Mouse (Mus musculus): ENCODE measurements around the gene Ythdf1. TPM values are rescaled to one million over a fixed set of nuclear protein-coding genes. Genes with fewer than 3 reads are reported as not detected.

Ythdf1 gene
- polyA plus RNA-seq, 1 experiment = 33.9 TPM

DNA sequence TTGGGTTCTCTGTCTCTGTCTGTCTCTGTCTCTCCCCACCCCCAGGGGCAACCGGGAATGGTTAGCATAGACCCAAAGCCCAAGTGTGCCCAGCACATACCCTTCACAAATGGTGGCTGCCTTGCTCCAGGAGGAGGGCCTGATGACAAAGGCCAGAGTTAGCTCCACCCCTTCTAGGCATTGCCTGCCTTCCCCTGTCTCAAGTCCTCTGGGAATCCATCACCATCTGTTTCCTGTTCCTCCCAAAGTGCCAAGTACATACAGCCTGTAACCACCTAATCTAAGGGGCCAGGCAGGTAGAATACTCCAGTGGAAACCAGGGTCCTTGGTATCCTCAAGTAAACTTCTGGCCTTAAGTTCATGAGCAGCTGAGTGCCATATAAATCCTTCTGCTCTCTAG, 11.7 kb upstream of the Ythdf1 start:
- Histone ChIP-seq H3K27ac (ENCODE audit: insufficient read depth, low read depth, low read length) (no peak overlapping the region), H3K4me3 (ENCODE audit: insufficient read depth, low read depth, low read length) (no peak overlapping the region), H3K27me3 (replicated peaks; ENCODE audit: control insufficient read depth, insufficient read depth, low read length) (no peaks in the 10 kb centered on the region), H3K4me1 (ENCODE audit: control insufficient read depth, insufficient read depth, low read length) (no peaks in the 10 kb centered on the region), H3K36me3 (ENCODE audit: control insufficient read depth, insufficient read depth, low read length) (no peaks in the 10 kb centered on the region)
- 64% methylated on average over 1 of the region's 1 CpGs for WGBS
- no peak for DNase-seq
- TF ChIP-seq POLR2A (IDR thresholded peaks at IDR 0.05; ENCODE audit: low read depth, low read length) (no peak), CTCF (conservative IDR thresholded peaks at IDR 0.05; ENCODE audit: insufficient read depth, insufficient read length, low read depth, low read length) (no peak)

DNA sequence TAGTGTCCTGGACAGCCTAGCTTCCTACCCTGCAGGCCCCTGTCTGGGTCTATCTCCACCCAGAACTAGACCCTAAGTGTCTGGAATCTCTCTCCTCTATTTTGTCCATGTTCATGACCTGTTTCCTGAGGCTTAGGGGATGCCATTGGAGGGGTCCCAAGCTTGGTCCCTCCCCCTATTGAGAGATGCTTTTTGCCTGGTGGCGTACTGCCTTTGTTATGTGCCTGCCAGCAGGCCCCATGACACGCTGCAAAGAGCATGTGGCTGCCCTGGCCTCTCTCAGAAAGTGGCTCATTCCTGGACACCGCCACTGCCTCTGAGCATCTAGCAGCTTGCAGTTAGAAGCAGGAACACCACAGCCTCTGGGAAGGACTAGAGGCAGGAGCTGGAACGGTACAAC, 8.0 kb upstream of the Ythdf1 start, which contains the start of gene Birc7:
Birc7 (plus strand) TSS at position 301 of the 400 bp plus-strand sequence.
- Histone ChIP-seq H3K27ac (ENCODE audit: insufficient read depth, low read depth, low read length) (no peak within 1 kb of the TSS), H3K27me3 (replicated peaks; ENCODE audit: control insufficient read depth, insufficient read depth, low read length) (no peaks in the 10 kb centered on the region), H3K4me1 (ENCODE audit: control insufficient read depth, insufficient read depth, low read length) (no peaks in the 10 kb centered on the region), H3K4me3 (ENCODE audit: insufficient read depth, low read depth, low read length) (no peak within 1 kb of the TSS), H3K36me3 (ENCODE audit: control insufficient read depth, insufficient read depth, low read length) (no peaks in the 10 kb centered on the region)
- 75% methylated on average over 4 of the region's 4 CpGs for WGBS
- TF ChIP-seq CTCF (conservative IDR thresholded peaks at IDR 0.05; ENCODE audit: insufficient read depth, insufficient read length, low read depth, low read length) (no peak), POLR2A (IDR thresholded peaks at IDR 0.05; ENCODE audit: low read depth, low read length) (no peak)
- no peak for DNase-seq

DNA sequence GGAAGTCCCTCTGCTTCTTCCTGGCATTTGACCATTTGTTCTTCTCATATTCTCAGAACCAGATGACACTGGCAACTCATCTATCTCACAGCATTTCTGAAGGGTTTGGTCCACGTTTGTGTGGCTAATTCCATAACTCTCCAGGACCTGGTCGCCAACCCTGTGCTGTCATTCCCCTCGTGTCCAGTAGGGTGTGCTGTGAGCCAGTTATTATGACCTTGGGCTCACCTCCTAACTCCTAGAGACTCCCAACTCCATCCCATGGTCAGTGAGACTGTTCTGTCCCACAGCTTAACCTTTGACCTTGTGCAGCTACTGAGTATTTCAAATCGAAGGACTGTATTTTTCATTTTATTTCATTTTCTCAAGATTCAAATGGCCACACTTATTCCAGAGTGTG, 4.4 kb upstream of the Ythdf1 start:
- no peak overlapping the region for H3K4me3 ChIP-seq (ENCODE audit: insufficient read depth, low read depth, low read length)
- WGBS = 11% methylated on average over 4 of the region's 4 CpGs
- DNase-seq = peak; percentile 75
- no peaks in the 10 kb centered on the region for H3K27me3 ChIP-seq (replicated peaks; ENCODE audit: control insufficient read depth, insufficient read depth, low read length)
- peaks cover 4% of the 10 kb centered on the region; the same call in 1 of the 2 replicates for H3K4me1 ChIP-seq (ENCODE audit: control insufficient read depth, insufficient read depth, low read length)
- TF ChIP-seq CTCF (conservative IDR thresholded peaks at IDR 0.05; ENCODE audit: insufficient read depth, insufficient read length, low read depth, low read length) = peak; percentile 100
- no peak for TF ChIP-seq POLR2A (IDR thresholded peaks at IDR 0.05; ENCODE audit: low read depth, low read length)
- no peak overlapping the region for H3K27ac ChIP-seq (ENCODE audit: insufficient read depth, low read depth, low read length)
- no peaks in the 10 kb centered on the region for H3K36me3 ChIP-seq (ENCODE audit: control insufficient read depth, insufficient read depth, low read length)

DNA sequence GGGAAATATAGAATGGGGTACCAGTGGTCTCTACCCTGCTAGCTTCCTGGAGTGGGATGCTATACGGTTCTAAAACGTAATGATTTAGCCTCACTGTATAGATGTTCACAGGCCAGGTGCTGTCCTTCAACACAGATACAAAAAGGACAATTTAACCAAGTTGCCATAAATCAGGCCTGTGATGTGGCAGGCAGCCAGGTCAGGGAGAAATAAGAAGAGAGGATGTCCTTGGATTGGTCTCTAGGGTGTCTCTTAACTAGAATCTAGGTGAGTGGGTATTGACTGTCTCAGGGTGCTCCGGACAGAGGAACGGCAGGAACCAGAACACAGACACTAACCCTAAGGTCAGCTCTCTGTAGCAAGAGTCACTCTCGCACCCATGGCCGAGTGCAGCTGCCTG, 2.0 kb upstream of the Ythdf1 start:
- H3K27me3 ChIP-seq (replicated peaks; ENCODE audit: control insufficient read depth, insufficient read depth, low read length) = no peaks in the 10 kb centered on the region
- TF ChIP-seq CTCF (conservative IDR thresholded peaks at IDR 0.05; ENCODE audit: insufficient read depth, insufficient read length, low read depth, low read length) = no peak
- TF ChIP-seq POLR2A (IDR thresholded peaks at IDR 0.05; ENCODE audit: low read depth, low read length) = no peak
- DNase-seq = no peak
- no peak overlapping the region for H3K27ac ChIP-seq (ENCODE audit: insufficient read depth, low read depth, low read length)
- WGBS = 91% methylated on average over 6 of the region's 6 CpGs
- peaks cover 4% of the 10 kb centered on the region; the same call in 1 of the 2 replicates for H3K4me1 ChIP-seq (ENCODE audit: control insufficient read depth, insufficient read depth, low read length)
- H3K4me3 ChIP-seq (ENCODE audit: insufficient read depth, low read depth, low read length) = no peak overlapping the region
- H3K36me3 ChIP-seq (ENCODE audit: control insufficient read depth, insufficient read depth, low read length) = no peaks in the 10 kb centered on the region

DNA sequence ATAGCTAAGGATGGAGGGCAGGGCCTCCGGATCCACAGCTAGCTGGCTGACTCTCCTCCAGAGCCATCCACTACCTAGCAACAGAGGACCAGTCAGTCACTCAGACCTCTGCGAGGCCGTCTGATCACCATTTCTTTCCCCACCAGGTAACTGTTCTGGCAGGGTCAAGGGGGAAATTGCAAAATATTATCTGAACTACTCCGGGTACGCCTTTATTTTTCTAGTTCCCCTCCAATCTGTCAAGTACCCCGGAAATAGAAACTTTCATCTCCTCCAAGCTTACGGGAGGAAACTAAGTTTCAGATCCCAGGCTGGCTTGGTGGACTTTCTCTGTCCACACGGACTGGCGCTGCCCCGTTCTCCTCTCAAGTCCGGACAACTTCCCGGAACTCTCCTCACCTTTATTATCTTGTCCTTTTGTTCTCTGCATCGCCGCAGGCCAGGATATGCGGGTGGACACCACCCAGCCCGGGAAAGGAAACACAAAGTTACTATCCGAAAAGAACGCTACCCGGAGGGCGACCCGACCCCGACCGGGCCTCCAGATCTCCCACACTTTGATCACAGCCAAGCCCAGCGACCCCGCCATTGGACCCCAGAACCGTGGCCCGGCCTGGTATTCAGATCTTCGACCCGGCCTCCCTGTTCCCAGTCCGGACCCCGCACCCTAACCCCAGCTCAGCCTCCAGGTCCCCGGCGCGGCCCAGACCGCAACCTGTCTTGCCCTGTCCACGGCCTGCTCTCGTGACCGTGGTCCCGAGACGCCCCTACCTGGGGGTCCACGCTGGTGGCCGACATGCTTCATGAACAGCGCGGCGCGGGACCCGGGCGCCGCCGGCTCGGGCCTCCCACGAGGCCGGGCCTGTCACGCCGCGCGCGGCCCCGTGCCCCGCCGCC, 588 bp downstream of the Ythdf1 start:
- Histone ChIP-seq H3K4me1 (ENCODE audit: control insufficient read depth, insufficient read depth, low read length) (peaks cover 4% of the 10 kb centered on the region; the same call in 1 of the 2 replicates), H3K27me3 (replicated peaks; ENCODE audit: control insufficient read depth, insufficient read depth, low read length) (no peaks in the 10 kb centered on the region), H3K4me3 (ENCODE audit: insufficient read depth, low read depth, low read length) (peak overlapping the region; percentile 97), H3K27ac (ENCODE audit: insufficient read depth, low read depth, low read length) (peak overlapping the region; percentile 47), H3K36me3 (ENCODE audit: control insufficient read depth, insufficient read depth, low read length) (no peaks in the 10 kb centered on the region)
- TF ChIP-seq CTCF (conservative IDR thresholded peaks at IDR 0.05; ENCODE audit: insufficient read depth, insufficient read length, low read depth, low read length) (no peak), POLR2A (IDR thresholded peaks at IDR 0.05; ENCODE audit: low read depth, low read length) (no peak)
- DNase-seq = no peak
- under 1% methylated on average over 61 of the region's 61 CpGs for WGBS

DNA sequence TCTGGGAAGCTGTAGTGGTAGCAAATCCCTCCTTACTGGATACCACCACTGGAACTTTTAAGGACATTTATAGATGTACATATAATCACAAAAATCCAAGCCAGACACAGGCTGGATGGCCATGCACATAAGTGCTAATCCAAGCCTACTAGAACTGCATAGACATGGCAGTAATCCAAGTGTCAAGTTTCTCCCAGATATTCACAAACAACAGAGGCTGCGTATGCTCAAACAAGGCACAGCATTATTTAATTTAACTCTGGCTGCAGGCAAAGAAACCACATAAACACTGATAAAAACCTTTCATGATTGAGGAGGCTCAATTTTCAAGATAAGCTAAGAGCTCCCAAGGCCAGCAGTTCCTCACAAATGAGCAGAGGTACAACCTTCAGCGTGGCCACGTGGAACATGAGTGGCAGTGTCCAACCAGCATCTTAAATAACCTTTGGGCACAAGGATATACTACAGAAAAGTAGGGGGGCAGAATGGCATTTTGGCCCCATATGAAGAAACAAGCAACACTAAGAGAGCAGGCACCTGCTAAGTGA, 4.8 kb downstream of the Ythdf1 start:
- DNase-seq = no peak
- Histone ChIP-seq H3K4me3 (ENCODE audit: insufficient read depth, low read depth, low read length) (no peak overlapping the region), H3K4me1 (ENCODE audit: control insufficient read depth, insufficient read depth, low read length) (no peaks in the 10 kb centered on the region; the same call in 1 of the 2 replicates), H3K36me3 (ENCODE audit: control insufficient read depth, insufficient read depth, low read length) (no peaks in the 10 kb centered on the region; the same call in 1 of the 2 replicates), H3K27me3 (replicated peaks; ENCODE audit: control insufficient read depth, insufficient read depth, low read length) (no peaks in the 10 kb centered on the region), H3K27ac (ENCODE audit: insufficient read depth, low read depth, low read length) (no peak overlapping the region)
- no peak for TF ChIP-seq POLR2A (IDR thresholded peaks at IDR 0.05; ENCODE audit: low read depth, low read length)
- TF ChIP-seq CTCF (conservative IDR thresholded peaks at IDR 0.05; ENCODE audit: insufficient read depth, insufficient read length, low read depth, low read length) = no peak
- WGBS = 75% methylated on average over 3 of the region's 3 CpGs

DNA sequence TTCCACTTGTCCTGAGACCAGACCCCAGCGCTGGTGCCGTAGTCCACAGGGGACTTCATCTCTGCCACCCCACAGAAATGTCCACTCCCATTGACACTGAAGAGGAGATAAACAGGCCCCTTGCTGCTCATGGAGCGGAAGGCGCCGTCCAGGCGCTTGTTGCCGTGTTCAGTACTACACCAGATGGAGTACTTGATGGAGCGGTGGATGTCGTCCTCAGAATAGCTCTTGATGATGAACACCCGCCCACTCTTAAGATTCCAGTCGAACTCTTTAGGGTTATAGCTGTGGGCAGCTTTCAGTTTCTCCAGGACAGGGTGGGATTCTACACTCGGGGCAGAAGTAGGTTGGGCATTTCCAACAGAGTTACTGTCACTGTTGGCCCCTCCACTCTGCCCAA, 9.8 kb downstream of the Ythdf1 start:
- WGBS = 92% methylated on average over 12 of the region's 12 CpGs
- Histone ChIP-seq H3K36me3 (ENCODE audit: control insufficient read depth, insufficient read depth, low read length) (peaks cover 2% of the 10 kb centered on the region; the same call in 1 of the 2 replicates), H3K4me1 (ENCODE audit: control insufficient read depth, insufficient read depth, low read length) (no peaks in the 10 kb centered on the region), H3K27ac (ENCODE audit: insufficient read depth, low read depth, low read length) (no peak overlapping the region), H3K27me3 (replicated peaks; ENCODE audit: control insufficient read depth, insufficient read depth, low read length) (no peaks in the 10 kb centered on the region), H3K4me3 (ENCODE audit: insufficient read depth, low read depth, low read length) (no peak overlapping the region)
- TF ChIP-seq CTCF (conservative IDR thresholded peaks at IDR 0.05; ENCODE audit: insufficient read depth, insufficient read length, low read depth, low read length) (no peak), POLR2A (IDR thresholded peaks at IDR 0.05; ENCODE audit: low read depth, low read length) (no peak)
- DNase-seq = no peak

Measured in kidney, adult 2 months (tissue).